Mouse (Mus musculus): ENCODE data around the gene Uba7.

Uba7 gene

DNA sequence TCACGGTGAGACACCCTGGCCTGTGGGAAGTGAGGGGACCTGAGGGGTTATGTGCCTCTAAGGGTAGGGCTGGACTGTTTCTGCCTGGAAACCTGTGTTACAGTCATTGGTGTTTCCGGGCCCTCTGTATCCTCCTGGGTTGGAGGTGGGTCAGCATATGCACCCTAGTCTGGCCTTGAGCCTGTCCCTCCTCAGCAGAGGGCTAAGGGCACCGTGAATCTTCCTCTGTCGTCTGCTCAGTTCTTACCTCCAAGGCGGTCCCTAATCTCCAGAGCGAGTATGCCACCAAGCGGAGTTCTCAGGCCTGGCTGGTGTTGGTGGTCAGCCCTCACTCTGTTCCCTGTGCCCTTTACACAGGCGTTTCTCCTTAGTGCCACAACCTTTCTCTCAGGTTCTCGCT is 12.4 kb upstream of the Uba7 start:
- no peak for DNase-seq

DNA sequence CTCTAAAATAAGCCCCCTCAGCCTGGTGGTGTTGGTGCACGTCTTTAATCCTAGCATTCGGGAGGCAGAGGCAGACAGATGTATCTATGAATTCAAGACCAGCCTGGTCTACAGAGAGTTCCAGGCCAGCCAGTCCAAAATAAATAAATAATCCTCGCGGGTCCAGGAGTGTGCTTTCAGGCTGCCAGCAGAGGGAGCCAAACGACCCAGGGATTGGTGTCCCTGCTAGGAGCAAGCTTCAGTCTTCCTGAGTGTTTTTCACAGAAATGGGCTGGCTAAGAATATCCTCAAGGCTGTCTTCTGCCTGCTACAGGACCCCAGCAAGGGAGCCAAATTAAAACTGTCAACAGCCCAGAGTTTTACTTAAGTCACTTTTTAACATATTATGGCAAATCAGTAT is 11.6 kb upstream of the Uba7 start:
- DNase-seq, result peak; percentile 93

DNA sequence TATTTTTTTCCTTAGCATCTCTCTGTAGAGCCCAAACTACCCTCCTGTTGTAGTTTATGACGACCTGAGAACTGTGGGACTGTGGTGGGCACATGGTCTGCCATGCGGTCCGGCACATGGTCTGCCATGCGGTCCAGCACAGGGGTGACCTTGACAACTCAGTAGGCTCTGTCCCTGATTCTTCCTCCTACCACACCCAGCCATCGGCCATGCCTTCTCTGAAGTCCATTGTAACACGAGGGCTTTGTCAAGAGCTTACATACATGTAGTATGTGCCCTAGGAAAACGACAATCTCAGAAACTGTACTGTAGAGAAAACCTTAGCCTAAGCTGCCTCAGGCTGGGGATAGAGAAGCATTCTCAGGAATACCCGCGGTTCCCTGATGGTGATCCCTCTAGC is 10.6 kb upstream of the Uba7 start:
- no peak for DNase-seq

DNA sequence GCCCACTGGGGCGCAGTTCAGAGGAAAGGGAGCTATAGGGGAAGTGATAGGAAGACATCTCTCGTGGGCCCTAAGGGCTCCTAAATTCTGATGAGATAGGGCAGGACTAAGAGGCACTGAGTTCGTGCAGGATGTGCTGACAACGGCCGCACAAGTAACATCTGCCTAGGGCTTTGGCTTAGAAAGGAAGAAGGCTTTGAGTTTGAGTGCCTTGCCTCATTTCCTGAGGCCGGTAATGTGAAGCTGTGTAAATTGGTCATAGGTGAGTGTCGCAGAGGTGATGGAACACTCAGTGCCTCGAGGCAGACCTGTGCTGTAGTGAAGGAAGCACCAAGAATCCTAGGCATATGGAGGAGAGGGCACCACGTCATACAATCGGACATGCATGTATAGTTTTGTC is 8.6 kb upstream of the Uba7 start:
- no peak for DNase-seq

DNA sequence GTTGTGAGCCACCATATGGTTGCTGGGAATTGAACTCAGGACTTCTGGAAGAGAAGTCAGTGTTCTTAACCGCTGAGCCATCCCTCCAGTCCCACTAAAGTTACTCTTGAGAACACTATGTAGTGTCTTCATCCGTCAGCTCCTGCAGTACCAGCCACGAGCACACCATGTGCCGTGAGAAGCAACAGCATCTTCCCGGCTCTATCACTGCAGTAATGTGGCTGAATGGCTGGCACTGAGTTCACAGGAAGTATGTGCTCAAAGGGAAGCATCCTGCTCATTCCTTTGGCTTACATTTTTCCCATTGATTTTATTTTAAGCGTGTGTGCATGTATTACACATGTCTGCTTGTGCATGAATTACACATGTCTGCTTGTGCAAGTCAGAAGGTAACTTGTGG is 7.9 kb upstream of the Uba7 start:
- no peak for DNase-seq

DNA sequence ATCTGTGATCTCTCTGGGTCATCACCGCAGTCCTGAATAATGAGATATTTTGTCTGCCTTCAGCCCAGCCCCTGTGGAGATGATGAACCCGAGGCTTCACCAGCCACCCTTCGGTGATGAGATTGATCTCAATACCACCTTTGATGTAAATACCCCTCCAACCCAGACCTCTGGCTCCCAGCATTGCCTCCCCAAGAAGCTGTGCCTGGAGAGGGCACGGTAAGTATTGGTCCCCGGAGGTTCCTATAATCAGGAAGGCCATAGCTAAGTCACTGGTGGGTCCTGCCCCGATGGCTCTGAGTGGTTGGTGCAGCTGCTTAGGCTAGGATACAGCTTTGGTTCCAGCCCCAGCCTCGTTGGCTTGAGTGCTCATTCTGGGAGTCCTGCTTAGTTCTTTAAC is 6.8 kb upstream of the Uba7 start:
- DNase-seq, result no peak

DNA sequence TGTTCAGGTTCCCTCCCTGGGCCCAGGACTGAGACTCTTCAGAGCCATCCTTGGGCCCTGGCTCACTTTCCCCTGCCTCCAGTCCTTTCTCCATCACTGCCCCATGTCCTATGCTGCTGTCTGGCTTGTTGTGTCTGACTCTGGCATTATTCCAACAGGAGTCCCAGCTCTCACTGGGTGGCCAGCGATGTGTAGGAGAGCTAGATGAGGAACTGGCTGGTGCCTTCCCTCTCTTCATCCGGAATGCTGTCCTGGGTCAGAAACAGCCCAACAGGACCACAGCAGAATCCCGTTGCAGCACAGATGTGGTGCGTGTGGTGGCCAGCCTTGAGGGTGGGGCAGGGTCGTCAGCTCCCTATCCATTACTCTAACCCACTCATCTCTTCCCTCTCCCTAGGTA is 5.0 kb upstream of the Uba7 start:
- DNase-seq, result no peak

DNA sequence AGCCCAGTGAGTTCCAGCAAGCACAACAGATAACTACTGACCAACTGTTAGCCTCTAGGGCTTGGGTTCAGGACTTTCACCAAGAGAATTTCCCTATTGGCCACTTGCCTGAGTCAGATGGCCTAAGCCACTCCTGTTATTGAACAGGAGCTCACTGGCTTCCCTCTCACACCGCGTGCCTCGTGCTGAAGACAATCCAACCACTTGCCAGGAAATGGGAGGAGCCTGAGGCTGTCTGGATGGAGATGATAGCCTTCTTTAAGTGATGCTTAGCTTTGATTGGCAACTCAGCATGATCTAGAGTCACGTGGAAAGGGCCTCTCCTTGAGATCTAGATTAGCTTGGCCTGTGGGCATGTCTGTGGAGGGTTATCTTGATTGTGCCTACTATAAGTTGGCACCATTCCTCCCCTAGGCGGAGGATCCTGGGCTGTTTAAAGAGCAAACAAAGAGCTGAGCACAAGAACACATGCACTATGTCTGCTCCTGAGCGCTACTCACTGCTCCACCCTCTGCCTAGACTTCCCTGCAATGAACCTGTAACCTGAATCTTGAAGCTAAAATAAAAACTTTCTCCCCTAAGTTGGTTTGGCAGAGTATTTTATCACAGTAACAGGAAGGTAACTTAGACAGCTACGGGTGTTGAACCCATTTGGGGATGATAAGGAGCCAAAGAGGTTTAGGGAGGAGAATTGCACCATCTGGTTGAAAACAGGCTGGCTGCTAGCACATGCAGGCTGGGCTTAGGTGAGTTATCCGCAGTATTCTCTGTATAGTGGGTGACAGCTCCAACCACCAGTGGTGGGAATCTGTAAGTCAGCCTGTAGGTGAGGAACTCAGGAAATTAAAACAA is 3.4 kb upstream of the Uba7 start:
- DNase-seq, result peak; percentile 91

DNA sequence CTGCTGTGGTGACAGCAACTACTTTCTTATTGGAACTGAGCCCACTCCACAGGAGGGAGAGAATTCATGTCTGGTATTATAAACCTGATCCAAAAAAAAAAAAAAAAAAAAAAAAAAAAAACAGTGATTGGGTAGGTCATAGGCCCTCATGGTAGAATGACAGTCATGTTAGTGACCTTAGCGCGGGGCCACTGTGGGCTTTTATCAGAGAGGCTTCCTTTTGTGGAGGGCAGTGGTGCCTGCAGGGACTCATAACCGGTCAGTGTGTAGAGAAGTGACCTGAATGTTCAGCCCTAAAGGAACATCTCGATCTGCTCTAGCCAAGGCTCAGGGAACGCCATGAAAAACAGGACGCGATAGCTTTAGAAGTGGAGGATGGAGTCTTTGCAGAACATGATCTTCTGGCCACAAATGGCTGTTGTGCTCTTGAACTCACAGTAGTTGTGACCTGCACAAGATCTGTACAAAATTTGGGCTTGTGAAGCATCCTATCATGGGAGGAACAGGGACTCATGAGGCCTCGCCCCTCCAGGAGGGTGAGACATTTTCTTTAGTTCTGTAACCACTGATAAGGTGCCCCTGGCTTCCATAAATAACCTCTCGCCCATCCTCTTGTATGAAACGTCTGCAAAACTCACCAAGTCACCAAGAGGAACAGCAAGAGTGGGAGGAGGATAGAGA is 674 bp upstream of the Uba7 start:
- peak; percentile 84 for DNase-seq

DNA sequence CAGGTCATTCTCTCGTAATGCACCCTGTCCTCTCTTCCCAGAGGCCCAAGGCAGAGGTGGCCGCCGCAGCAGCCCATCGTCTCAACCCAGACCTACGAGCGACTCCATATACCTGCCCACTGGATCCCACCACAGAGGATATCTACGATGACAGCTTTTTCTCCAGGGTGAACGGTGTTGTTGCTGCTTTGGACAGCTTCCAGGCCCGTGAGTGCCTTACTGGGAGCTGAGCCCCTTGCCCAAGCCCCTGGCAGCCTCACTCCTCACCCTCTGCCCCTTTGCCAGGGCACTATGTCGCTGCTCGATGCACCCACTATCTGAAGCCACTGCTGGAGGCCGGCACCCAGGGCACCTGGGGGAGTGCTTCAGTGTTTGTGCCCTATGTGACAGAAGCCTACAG is 3.5 kb downstream of the Uba7 start:
- no peak for DNase-seq

DNA sequence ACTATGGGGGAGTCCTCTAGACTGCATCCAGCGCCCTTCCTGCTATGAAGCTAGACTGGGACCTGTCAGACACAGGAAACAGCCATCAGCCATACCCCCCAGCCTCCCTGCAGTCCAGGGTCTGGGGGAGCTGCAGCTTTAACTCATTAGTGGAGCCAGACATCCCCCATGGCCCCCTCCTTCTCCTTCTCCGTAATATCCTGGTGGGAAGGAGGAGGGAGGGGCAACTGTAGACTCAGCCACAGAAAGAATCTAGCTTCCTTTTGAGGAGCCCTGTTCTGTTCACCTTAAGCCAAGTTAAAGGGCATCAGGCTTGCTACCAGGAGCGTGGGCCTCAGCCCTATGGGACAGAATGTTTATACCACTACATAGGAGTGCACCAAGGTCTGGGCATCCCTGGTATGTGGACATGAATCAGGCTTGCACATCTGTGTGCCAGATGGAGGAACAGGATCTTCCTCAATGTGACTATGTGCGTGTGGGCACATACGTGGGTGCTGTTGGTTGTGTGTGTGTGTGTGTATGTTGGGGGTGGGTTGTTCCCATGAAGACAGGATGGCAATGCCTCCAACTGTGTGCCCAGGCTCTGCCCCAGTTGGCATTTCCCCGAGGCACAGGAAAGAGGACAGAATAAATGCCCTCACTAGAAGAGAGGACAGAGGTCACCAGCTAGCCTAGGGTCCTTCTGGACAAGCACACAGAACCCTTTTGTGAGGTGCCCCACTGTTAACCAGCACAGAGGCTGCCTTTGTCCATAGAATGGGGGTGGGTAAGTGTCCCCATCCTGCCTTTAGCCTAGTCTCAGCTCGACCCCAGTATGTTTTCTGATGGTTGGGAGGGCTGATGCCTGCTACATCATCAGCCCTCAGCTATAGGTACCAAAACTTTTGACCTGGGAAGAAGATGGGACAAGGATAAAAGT is 6.6 kb downstream of the Uba7 start:
- peak; percentile 65 for DNase-seq

DNA sequence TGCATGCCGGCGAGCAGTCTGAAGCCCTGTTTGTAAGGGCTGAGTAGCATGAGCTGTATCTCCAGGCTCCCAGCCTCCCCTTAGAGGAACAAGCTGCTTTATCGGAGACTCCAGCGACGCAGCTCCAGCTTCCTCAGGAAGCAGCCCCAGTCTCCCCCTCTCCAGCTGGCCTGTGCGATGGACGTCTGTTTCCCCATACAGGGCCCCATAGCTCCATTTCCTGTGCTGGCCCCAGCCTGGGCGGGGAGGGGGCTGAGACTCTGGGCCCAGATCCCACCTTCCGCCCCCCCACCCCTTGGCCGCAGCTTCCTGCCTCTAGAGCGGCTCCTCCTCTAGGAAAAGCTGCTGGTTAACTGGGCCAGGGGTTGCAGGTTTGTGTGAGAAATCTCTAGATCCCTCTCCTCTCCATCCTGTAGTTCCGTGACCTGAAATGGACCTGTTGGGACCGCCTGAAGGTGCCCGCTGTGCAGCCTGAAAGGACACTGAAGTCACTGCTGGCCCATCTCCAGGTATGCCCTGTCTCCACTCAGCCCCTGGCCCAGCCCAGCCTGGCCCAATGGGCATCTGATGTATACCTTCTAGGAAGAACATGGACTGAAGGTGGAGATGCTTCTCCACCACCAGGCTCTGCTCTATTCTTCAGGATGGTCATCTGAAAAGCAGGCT is 7.5 kb downstream of the Uba7 start, which contains the start of gene Gm20661:
Gene Gm20661, plus strand, starts transcription at position 378 of the 666 bp plus-strand sequence.
- peak; percentile 91 for DNase-seq

DNA sequence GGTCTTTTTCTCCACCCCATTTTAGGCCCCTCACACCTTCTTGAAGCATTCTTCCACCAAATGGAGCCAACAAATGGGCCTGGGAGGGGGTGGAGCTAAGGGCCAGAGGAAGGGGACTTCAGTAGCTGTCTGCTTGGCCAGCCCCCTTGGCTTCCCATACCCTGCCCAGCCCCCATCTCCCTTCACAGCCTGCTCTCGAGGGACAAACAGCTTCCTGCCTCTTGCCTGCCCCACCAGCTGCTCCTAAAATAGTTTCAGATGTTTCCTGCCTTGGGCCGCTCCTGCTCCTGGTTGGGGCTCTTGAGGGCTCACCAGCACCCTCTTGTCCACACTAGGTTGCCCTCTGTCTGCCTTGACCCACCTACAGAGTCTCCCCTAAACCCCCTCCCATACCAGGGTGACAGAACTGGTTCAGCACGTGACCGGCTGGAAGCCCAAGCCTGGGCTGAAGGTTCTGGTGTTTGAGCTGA is 8.2 kb downstream of the Uba7 start:
- DNase-seq, result peak; percentile 82

DNA sequence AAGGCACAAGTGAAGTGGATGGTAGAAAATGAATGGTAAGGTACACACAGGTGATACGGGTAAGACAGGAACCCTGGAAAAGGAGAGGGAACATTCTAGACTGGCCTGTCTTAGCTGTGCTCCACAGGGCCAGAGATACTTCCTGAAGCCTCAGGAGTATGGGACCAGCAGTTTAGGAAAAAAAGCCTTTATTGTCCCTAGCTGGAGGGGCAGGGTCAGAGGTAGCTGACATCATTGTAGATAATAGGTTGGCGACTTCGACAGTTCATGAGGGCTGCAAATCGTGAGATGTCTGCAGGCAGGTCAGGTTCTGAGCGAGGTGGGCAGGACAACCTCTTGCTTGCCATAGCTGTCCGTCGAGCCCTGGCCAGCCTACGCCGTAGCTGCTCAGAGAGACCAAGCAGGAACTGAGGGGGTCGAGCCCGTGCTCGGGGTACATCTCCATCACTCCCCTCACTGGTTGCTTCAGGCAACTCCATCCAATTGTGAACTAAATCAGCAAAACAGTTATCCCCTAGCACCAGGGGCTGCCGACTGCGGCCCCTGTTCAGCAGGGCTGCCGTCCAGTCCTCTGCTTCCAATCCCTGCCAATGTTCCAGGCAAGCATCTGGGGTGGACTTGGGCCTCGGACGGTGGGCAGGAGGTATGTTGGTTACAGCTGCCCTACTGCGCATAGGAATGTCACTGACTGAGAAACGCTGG is 8.9 kb downstream of the Uba7 start:
- DNase-seq, result peak; percentile 48

DNA sequence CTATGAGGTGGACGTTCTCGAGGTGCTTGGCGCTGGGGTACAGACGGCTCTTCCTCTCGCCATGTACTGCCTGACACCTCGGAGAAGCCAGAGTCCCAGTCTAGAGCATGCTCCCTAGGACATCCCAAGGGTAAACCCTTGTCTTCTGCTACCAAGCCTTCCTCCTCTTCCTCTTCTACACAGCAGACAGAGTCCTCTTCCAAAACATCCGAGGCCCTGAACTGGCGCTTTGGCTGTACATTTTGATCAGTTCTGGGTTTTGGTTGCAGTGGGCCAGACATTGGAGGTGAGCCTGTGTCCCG is 9.4 kb downstream of the Uba7 start:
- no peak for DNase-seq

DNA sequence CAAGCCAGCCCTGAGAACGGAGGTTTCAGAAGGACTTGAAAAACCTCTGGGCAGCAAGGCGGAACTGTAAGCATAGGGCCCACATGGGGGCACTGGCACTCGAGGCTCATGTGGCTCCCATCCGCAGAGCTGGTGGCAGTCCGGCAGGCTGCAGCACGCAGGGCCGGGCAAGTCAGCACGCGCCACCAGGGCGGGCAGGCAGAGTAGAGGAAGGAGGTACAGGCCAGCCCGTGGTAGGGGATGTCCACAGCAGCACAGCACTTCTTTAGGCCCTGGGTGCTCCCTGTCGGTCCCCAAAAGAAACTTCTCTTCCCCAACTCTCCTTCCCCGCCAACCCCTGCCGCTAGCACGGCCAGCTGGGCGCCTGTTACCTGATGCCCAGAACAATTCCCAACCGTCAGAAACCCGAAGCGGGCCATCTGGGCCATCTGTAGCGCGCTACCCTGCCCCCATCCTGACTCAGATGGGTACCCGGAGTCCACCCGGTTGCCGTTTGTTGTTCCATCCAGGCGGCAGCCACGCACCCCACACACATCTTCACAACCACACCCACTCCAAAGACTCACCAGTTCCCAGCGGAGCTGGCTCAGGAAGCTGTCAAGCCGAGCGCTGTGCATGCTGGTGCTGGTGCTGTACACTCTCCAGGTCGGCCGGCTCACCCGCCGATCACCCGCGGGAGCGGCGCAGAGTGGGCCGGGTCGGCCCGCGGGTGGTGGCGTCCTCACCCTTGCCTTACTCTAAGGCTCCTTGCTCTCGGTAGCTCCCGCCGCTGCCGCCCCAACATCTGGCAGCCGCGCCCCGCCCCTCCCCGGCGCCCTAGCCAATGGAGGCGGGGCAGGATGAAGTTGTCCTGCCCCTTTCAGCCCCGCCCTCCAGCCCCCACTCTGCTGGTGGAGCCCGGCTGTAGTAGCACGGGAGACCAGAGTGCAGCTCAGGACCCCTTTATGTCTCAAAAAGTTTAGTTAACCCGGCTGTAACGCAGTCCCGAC is 10.1 kb downstream of the Uba7 start, which contains the start of gene Inka1:
Gene Inka1, minus strand, starts transcription at position 749 of the 989 bp plus-strand sequence.
- DNase-seq, result peak; percentile 97

DNA sequence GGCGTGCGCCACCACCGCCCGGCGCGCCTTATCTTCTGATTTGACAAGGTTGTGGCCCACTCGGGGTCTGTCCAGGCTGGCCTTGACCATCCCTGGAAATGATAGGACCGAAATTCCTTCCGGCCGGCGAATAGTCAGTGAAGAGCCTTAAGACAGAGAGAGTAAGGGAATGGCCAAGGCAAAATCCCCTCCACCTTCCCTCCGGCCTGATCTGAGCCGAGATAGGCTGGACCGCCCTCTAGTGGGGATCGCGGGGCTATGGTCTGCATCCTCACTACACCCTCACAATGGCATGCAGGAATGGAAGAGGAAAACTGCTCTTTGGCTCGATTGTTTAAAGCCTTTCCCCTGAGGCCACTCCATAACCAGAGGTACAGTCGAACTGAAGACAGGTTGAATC is 11.1 kb downstream of the Uba7 start:
- DNase-seq, result peak; percentile 87

DNA sequence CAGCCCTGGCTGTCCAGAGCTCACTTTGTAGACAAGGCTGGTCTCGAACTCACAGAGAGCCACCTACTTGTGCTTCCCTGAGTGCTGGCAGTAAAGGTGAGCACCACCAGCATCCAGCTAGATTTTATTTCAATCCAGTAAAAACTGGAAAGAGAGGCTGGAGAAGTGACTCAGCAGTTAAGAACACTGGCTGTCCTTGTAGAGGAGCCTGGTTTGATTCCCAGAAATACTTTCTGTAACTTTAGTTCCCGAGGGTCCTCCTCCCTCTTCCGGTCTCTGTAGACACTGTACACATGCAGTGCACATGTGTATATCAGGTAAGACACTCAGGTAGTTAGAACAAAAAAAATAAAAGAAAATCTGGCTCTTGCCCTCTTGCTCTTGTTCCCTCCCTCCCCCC is 12.6 kb downstream of the Uba7 start:
- no peak for DNase-seq

DNA sequence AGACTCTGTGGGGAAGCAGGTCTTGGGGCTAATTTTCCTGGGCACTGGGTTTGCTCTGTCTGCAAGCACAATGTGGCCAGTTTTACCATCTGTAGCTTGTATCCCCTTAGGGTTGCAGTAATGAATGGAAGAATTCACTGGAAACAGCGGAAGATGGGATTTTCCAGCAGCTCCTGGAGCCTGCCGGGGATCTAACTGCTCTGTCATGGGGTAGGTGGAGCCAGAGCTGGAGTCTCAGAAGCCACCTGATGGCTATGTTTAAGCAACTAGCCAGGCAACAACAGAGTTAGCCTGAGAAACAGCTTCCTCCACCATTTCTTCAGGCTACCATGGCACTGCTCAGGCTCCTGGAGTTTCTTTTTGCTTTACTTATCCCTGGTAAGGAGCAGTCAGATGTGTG is 16.9 kb downstream of the Uba7 start, which contains the start of gene Cdhr4:
Gene Cdhr4, plus strand, starts transcription at position 301 of the 400 bp plus-strand sequence.
- DNase-seq, result no peak

DNA sequence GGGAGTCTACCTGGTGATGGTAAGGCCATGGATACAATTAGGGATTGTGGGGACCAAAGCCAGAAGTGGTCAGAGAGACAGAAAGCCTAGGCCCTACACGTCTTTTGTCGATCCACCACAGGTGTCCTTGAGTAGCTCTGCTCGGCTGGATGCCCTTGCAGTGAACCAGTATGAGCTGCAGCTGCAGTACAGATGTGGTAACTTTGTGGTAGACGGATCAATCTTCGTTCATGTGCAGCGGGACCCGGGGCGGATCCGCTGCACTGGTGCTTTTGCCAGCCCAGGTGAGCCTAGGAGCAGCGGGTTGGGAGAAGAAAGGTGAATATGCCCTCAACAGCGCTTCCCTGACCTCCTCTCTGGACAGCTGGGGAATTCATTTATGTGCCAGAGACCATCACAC is 17.7 kb downstream of the Uba7 start:
- DNase-seq, result no peak

DNA sequence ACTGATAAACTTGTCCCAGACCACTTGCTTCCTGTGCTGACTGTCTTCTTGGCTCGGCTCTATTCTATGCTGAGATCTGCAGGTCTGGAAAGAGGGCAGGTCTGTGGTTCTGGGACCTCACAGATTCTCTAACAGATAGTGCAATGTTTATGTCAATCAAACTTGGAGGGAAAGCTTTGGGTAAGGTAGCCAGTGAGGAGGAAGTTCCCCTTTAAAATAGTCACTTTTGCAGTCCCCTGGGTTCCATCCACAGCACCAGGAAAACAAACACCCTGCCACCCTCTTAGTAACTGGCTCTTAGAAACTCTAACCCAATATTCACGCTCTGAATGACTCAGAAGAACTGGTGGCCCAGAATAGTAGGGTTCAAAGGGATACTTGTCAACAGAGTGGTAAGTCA is 19.2 kb downstream of the Uba7 start:
- DNase-seq, result no peak

All from liver (tissue).